Mouse (Mus musculus) midbrain, embryonic 14.5 days (tissue): ENCODE data around the gene Smn1. TPM values are rescaled to one million over a fixed set of nuclear protein-coding genes. Genes with fewer than 3 reads are reported as not detected.

Experiments used
- polyA plus RNA-seq: library from polyadenylated mRNA; unstranded; fragments of >200 nt; fragmentation: Nextera tagmentation; extraction: Ambion mirVana; gene quantifications from 2 replicates; pipeline ENCODE4 v1.2.1, GENCODE M21; 2014

The Smn1 gene
- polyA plus RNA-seq, 1 experiment from 2014 or later = 54.2 TPM

Other genes with a start within 250 kb of the Smn1 start
- gene Cartpt, start 223.8 kb upstream of the Smn1 start, polyA plus RNA-seq = 18.4 and 24.8 TPM in 2 replicates
- gene Mccc2, start 109.2 kb upstream of the Smn1 start, polyA plus RNA-seq = 28.9 and 35.6 TPM in 2 replicates
- 22.1 and 22.9 TPM in 2 replicates for gene Bdp1, start 20.8 kb upstream of the Smn1 start, polyA plus RNA-seq
- 453 and 516 TPM in 2 replicates for gene Serf1, start 16.8 kb upstream of the Smn1 start, polyA plus RNA-seq
- 0.11 and 0.25 TPM in 2 replicates for gene Naip2, start 77.2 kb downstream of the Smn1 start, polyA plus RNA-seq
- 0.05 and 0.13 TPM in 2 replicates for gene Naip5, start 121.5 kb downstream of the Smn1 start, polyA plus RNA-seq
- 0.05 and 0.08 TPM in 2 replicates for gene Naip6, start 192.8 kb downstream of the Smn1 start, polyA plus RNA-seq